Comparison of ENCODE assay signal across 35 mouse cellular contexts in the genomic region with DNA sequence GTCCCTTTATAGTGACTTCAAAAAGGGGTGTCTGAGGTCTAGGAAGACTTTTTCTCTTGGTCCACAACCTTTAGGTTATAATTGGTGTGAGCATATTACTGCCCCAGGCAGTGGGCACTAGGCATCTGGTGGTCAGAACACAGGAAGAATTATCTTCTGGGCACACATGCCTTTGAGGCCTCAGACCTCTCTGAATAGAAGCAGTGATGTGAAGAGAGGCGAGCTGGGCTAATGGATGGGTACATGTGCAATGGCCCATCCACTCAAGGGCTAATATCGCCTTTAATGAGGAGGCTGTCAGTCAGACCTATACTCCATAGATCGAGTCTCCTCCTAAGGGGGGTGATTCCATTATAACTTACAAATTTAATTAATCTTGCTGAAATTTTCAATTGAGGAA. TPM values are rescaled to one million over a fixed set of nuclear protein-coding genes. Genes with fewer than 3 reads are reported as not detected.
A peak's percentile ranks its signal among the peaks of the same experiment; 100 is the strongest.
DNase-seq lines count a peak whose midpoint lies in the region; ATAC-seq and TF ChIP-seq lines count a peak whose summit lies in the region.
"Had no signal": no experiment of that assay in that cellular context is flagged by ENCODE, and none has a peak within 500 bp of the region (broad histone marks: within the 10 kb centered on the region; RNA-seq: fewer than 3 reads in every experiment).

No protein-coding gene starts in this region.

- 36% methylated on average over 3 of the region's 3 CpGs for WGBS in forebrain, embryonic 12.5 days
- 34% methylated on average over 3 of the region's 3 CpGs for WGBS in forebrain, embryonic 14.5 days
- 60% methylated on average over 3 of the region's 3 CpGs for WGBS in hindbrain, embryonic 12.5 days
- 38% methylated on average over 3 of the region's 3 CpGs for WGBS in hindbrain, embryonic 13.5 days
- WGBS in midbrain, embryonic 13.5 days, result 37% methylated on average over 3 of the region's 3 CpGs
- WGBS in midbrain, postnatal 0 days, result 60% methylated on average over 3 of the region's 3 CpGs

- no peaks in the 10 kb centered on the region for H3K9me3 ChIP-seq in forebrain, embryonic 12.5 days
- H3K9me3 ChIP-seq in forebrain, embryonic 14.5 days (replicated peaks; ENCODE audit: control insufficient read depth, low read length), result no peaks in the 10 kb centered on the region
- no peaks in the 10 kb centered on the region for H3K9me3 ChIP-seq in hindbrain, embryonic 12.5 days (replicated peaks)
- H3K9me3 ChIP-seq in hindbrain, embryonic 13.5 days, result no peaks in the 10 kb centered on the region
- no peaks in the 10 kb centered on the region for H3K9me3 ChIP-seq in midbrain, embryonic 13.5 days
- no peaks in the 10 kb centered on the region for H3K9me3 ChIP-seq in midbrain, postnatal 0 days (ENCODE audit: low read length)
- H3K9me3 ChIP-seq: embryonic facial prominence, embryonic 12.5 days; embryonic facial prominence, embryonic 15.5 days; heart, embryonic 12.5 days; heart, embryonic 15.5 days; hindbrain, embryonic 10.5 days had no signal

- no peak overlapping the region for H3K9ac ChIP-seq in forebrain, embryonic 12.5 days
- H3K9ac ChIP-seq in forebrain, embryonic 14.5 days (ENCODE audit: low read length), result no peak overlapping the region
- H3K9ac ChIP-seq in hindbrain, embryonic 12.5 days, result no peak overlapping the region
- H3K9ac ChIP-seq in hindbrain, embryonic 13.5 days, result no peak overlapping the region
- no peak overlapping the region for H3K9ac ChIP-seq in midbrain, embryonic 13.5 days (replicated peaks)
- H3K9ac ChIP-seq in midbrain, postnatal 0 days (replicated peaks; ENCODE audit: low read length, poor library complexity, severe bottlenecking), result no peak overlapping the region
- H3K9ac ChIP-seq: embryonic facial prominence, embryonic 12.5 days; embryonic facial prominence, embryonic 15.5 days; forebrain, postnatal 0 days; heart, embryonic 12.5 days; heart, embryonic 15.5 days had no signal

- H3K36me3 ChIP-seq in forebrain, embryonic 12.5 days (replicated peaks), result no peaks in the 10 kb centered on the region
- H3K36me3 ChIP-seq in forebrain, embryonic 14.5 days (ENCODE audit: control insufficient read depth, insufficient read depth, low read length), result no peaks in the 10 kb centered on the region
- H3K36me3 ChIP-seq in hindbrain, embryonic 12.5 days, result no peaks in the 10 kb centered on the region
- H3K36me3 ChIP-seq in hindbrain, embryonic 13.5 days, result no peaks in the 10 kb centered on the region
- H3K36me3 ChIP-seq in midbrain, embryonic 13.5 days, result no peaks in the 10 kb centered on the region
- no peaks in the 10 kb centered on the region for H3K36me3 ChIP-seq in midbrain, postnatal 0 days (ENCODE audit: insufficient read depth, low read length)
- H3K36me3 ChIP-seq: embryonic facial prominence, embryonic 12.5 days; embryonic facial prominence, embryonic 15.5 days; G1E; heart, embryonic 12.5 days; heart, embryonic 15.5 days; hindbrain, embryonic 10.5 days had no signal

- peaks cover 14% of the 10 kb centered on the region for H3K4me1 ChIP-seq in forebrain, embryonic 12.5 days
- no peaks in the 10 kb centered on the region for H3K4me1 ChIP-seq in forebrain, embryonic 14.5 days (ENCODE audit: control insufficient read depth, insufficient read depth, low read length)
- no peaks in the 10 kb centered on the region for H3K4me1 ChIP-seq in hindbrain, embryonic 12.5 days
- H3K4me1 ChIP-seq in hindbrain, embryonic 13.5 days (replicated peaks), result 0 out of 2 replicates have a peak, but pooled peaks cover 6% of the 10 kb centered on the region
- peaks cover 11% of the 10 kb centered on the region; the same call in 1 of the 2 replicates for H3K4me1 ChIP-seq in midbrain, embryonic 13.5 days (replicated peaks)
- no peaks in the 10 kb centered on the region for H3K4me1 ChIP-seq in midbrain, postnatal 0 days (ENCODE audit: insufficient read depth, low read length)
- H3K4me1 ChIP-seq: embryonic facial prominence, embryonic 12.5 days; embryonic facial prominence, embryonic 15.5 days; heart, embryonic 12.5 days; heart, embryonic 15.5 days; hindbrain, embryonic 10.5 days had no signal

- no peak overlapping the region for H3K27ac ChIP-seq in forebrain, embryonic 12.5 days
- no peak overlapping the region for H3K27ac ChIP-seq in forebrain, embryonic 14.5 days (ENCODE audit: low read depth, low read length)
- no peak overlapping the region for H3K27ac ChIP-seq in hindbrain, embryonic 12.5 days
- no peak overlapping the region for H3K27ac ChIP-seq in hindbrain, embryonic 13.5 days
- no peak overlapping the region for H3K27ac ChIP-seq in midbrain, embryonic 13.5 days
- no peak overlapping the region for H3K27ac ChIP-seq in midbrain, postnatal 0 days (ENCODE audit: low read depth, low read length)
- H3K27ac ChIP-seq: embryonic facial prominence, embryonic 12.5 days; embryonic facial prominence, embryonic 15.5 days; gastrocnemius, adult 2 months; heart, embryonic 15.5 days; hindbrain, postnatal 0 days had no signal

- H3K27me3 ChIP-seq in forebrain, embryonic 12.5 days, result no peaks in the 10 kb centered on the region
- H3K27me3 ChIP-seq in forebrain, embryonic 14.5 days (replicated peaks; ENCODE audit: control insufficient read depth, insufficient read depth, low read length), result no peaks in the 10 kb centered on the region
- H3K27me3 ChIP-seq in hindbrain, embryonic 12.5 days, result no peaks in the 10 kb centered on the region
- H3K27me3 ChIP-seq in hindbrain, embryonic 13.5 days, result no peaks in the 10 kb centered on the region
- no peaks in the 10 kb centered on the region for H3K27me3 ChIP-seq in midbrain, embryonic 13.5 days
- H3K27me3 ChIP-seq in midbrain, postnatal 0 days (ENCODE audit: insufficient read depth, low read length), result no peaks in the 10 kb centered on the region
- H3K27me3 ChIP-seq: CH12.LX; embryonic facial prominence, embryonic 12.5 days; embryonic facial prominence, embryonic 15.5 days; heart, embryonic 12.5 days; heart, embryonic 15.5 days had no signal

- no peak overlapping the region for H3K4me2 ChIP-seq in forebrain, embryonic 12.5 days
- H3K4me2 ChIP-seq in forebrain, embryonic 14.5 days (ENCODE audit: low read length), result no peak overlapping the region
- no peak overlapping the region for H3K4me2 ChIP-seq in hindbrain, embryonic 12.5 days (replicated peaks)
- no peak overlapping the region for H3K4me2 ChIP-seq in hindbrain, embryonic 13.5 days
- no peak overlapping the region for H3K4me2 ChIP-seq in midbrain, embryonic 13.5 days (replicated peaks)
- no peak overlapping the region for H3K4me2 ChIP-seq in midbrain, postnatal 0 days (ENCODE audit: low read depth, low read length, poor library complexity, severe bottlenecking)
- H3K4me2 ChIP-seq: embryonic facial prominence, embryonic 12.5 days; embryonic facial prominence, embryonic 15.5 days; heart, embryonic 12.5 days; heart, embryonic 15.5 days had no signal

- TF ChIP-seq CTCF in midbrain, postnatal 0 days (IDR thresholded peaks at IDR 0.05), result no peak

- peak; percentile 75; the same call in 1 of the 2 replicates for ATAC-seq in forebrain, embryonic 12.5 days (ENCODE audit: low FRiP score)
- no peak for ATAC-seq in forebrain, embryonic 14.5 days
- peak; percentile 61 for ATAC-seq in hindbrain, embryonic 12.5 days (ENCODE audit: low FRiP score)
- no peak for ATAC-seq in hindbrain, embryonic 13.5 days (ENCODE audit: low FRiP score)
- 0 out of 2 replicates have a peak, but pooled peaks have one; percentile 49 for ATAC-seq in midbrain, embryonic 13.5 days
- ATAC-seq in midbrain, postnatal 0 days (ENCODE audit: low FRiP score), result no peak
- ATAC-seq: forebrain, postnatal 0 days; hindbrain, postnatal 0 days; inflammation-experienced regulatory T-cells, adult 6 months; intestine, embryonic 16.5 days; Patski had no signal

- no peak for DNase-seq in forebrain, embryonic 14.5 days (ENCODE audit: low spot score)
- no peak for DNase-seq in midbrain, postnatal 0 days (ENCODE audit: low spot score)
- DNase-seq in retina, embryonic 14.5 days (ENCODE audit: low spot score), result peak; percentile 30
- DNase-seq in kidney, adult 8-10 months, result no peak
- DNase-seq: adrenal gland, postnatal 10 days; adrenal gland, postnatal 36 days; B cell, adult 2 months; cerebellum, adult 11 months; cerebellum, adult 2 months; cerebellum, adult 9-11 months; cerebellum, postnatal 25 days; forebrain, postnatal 0 days; gastrocnemius, adult 2 months; gastrocnemius, postnatal 14 days; heart, adult 11 months; heart, postnatal 10 days; heart, postnatal 36 days had no signal

- H3K4me3 ChIP-seq in forebrain, embryonic 12.5 days (replicated peaks), result no peak overlapping the region
- H3K4me3 ChIP-seq in forebrain, embryonic 14.5 days (ENCODE audit: low read depth, low read length), result no peak overlapping the region
- H3K4me3 ChIP-seq in hindbrain, embryonic 12.5 days, result no peak overlapping the region
- H3K4me3 ChIP-seq in hindbrain, embryonic 13.5 days, result no peak overlapping the region
- H3K4me3 ChIP-seq in midbrain, embryonic 13.5 days (replicated peaks), result no peak overlapping the region
- H3K4me3 ChIP-seq in midbrain, postnatal 0 days (ENCODE audit: low read depth, low read length), result no peak overlapping the region
- H3K4me3 ChIP-seq: embryonic facial prominence, embryonic 12.5 days; embryonic facial prominence, embryonic 15.5 days; gastrocnemius, adult 2 months; heart, embryonic 12.5 days; heart, embryonic 15.5 days; hindbrain, embryonic 10.5 days had no signal

RNA-seq across cellular contexts. Expression of a gene that starts 7.7 kb away (rescaled TPM):
- polyA plus RNA-seq in forebrain, embryonic 12.5 days (2016; fragmentation: Nextera tagmentation; extraction: Ambion mirVana), result 0.51 and 0.63 TPM in 2 replicates
- polyA plus RNA-seq in forebrain, embryonic 14.5 days (2014; fragmentation: Nextera tagmentation; extraction: Ambion mirVana), result 0.18 and 0.52 TPM in 2 replicates
- polyA plus RNA-seq in hindbrain, embryonic 12.5 days (2016; fragmentation: Nextera tagmentation; extraction: Ambion mirVana), result 0.22 and 0.63 TPM in 2 replicates
- 0.66 and 1.4 TPM in 2 replicates for polyA plus RNA-seq in hindbrain, embryonic 13.5 days (2015; fragmentation: Nextera tagmentation; extraction: Ambion mirVana)
- 1.3 and 1.8 TPM in 2 replicates for polyA plus RNA-seq in midbrain, embryonic 13.5 days (2015; fragmentation: Nextera tagmentation; extraction: Ambion mirVana)
- 0.47 and 1.5 TPM in 2 replicates for total RNA-seq in midbrain, postnatal 0 days (2014; rRNA removed)
- 0.22 and 0.42 TPM in 2 replicates for polyA plus RNA-seq in midbrain, postnatal 0 days (2015; fragmentation: Nextera tagmentation; extraction: Ambion mirVana)
- total RNA-seq: adrenal gland, adult 18-20 months; adrenal gland, postnatal 10 days; adrenal gland, postnatal 36 days; common myeloid progenitor, adult 5-6 weeks; gastrocnemius, adult 2 months; gastrocnemius, postnatal 14 days; gastrocnemius, postnatal 4 days; heart, postnatal 10 days; heart, postnatal 36 days had no signal
- polyA plus RNA-seq: embryonic facial prominence, embryonic 15.5 days; G1E; heart, embryonic 12.5 days; heart, embryonic 15.5 days; hindbrain, embryonic 10.5 days; inflammation-experienced regulatory T-cells, adult 6 months; Patski had no signal

RNA-seq across cellular contexts. Expression of a gene that starts 7.7 kb away (rescaled TPM):
- 1.4 and 2.5 TPM in 2 replicates for polyA plus RNA-seq in forebrain, embryonic 12.5 days (2016; fragmentation: Nextera tagmentation; extraction: Ambion mirVana)
- 2.8 and 5.0 TPM in 2 replicates for polyA plus RNA-seq in forebrain, embryonic 14.5 days (2014; fragmentation: Nextera tagmentation; extraction: Ambion mirVana)
- 0.45 and 1.2 TPM in 2 replicates for polyA plus RNA-seq in hindbrain, embryonic 12.5 days (2016; fragmentation: Nextera tagmentation; extraction: Ambion mirVana)
- 3.4 and 3.6 TPM in 2 replicates for polyA plus RNA-seq in hindbrain, embryonic 13.5 days (2015; fragmentation: Nextera tagmentation; extraction: Ambion mirVana)
- polyA plus RNA-seq in midbrain, embryonic 13.5 days (2015; fragmentation: Nextera tagmentation; extraction: Ambion mirVana), result 5.8 and 9.6 TPM in 2 replicates
- total RNA-seq in midbrain, postnatal 0 days (2014; rRNA removed), result 5.7 and 12.5 TPM in 2 replicates
- polyA plus RNA-seq in midbrain, postnatal 0 days (2015; fragmentation: Nextera tagmentation; extraction: Ambion mirVana), result 3.9 and 4.5 TPM in 2 replicates
- total RNA-seq: adrenal gland, adult 18-20 months; adrenal gland, postnatal 10 days; adrenal gland, postnatal 36 days; common myeloid progenitor, adult 5-6 weeks; G1E; gastrocnemius, adult 2 months; gastrocnemius, postnatal 14 days; gastrocnemius, postnatal 4 days; heart, postnatal 10 days; heart, postnatal 36 days had no signal
- polyA plus RNA-seq: G1E; heart, embryonic 12.5 days; heart, embryonic 15.5 days; inflammation-experienced regulatory T-cells, adult 6 months; intestine, embryonic 16.5 days; Patski had no signal

Comparison
In these comparisons a context has a peak if more than half of its experiments do, and no peak if none do; other contexts are left out.
1. ATAC-seq: peak in forebrain, embryonic 12.5 days (single experiment), hindbrain, embryonic 12.5 days (single experiment) and midbrain, embryonic 13.5 days (single experiment); none in forebrain, embryonic 14.5 days (single experiment), hindbrain, embryonic 13.5 days (single experiment) and midbrain, postnatal 0 days (single experiment).